ENCODE assay signal across 18 mouse cellular contexts in genomic region chr5:30152007-30152406, GRCm38 (mm10). TPM values are rescaled to one million over a fixed set of nuclear protein-coding genes. Genes with fewer than 3 reads are reported as not detected.
DNase-seq lines count a peak whose midpoint lies in the region; ATAC-seq and TF ChIP-seq lines count a peak whose summit lies in the region.
"Had no signal": no experiment of that assay in that cellular context is flagged by ENCODE, and none has a peak within 500 bp of the region (broad histone marks: within the 10 kb centered on the region; RNA-seq: fewer than 3 reads in every experiment).

No protein-coding gene starts in this region.

- H3K9ac ChIP-seq in forebrain, embryonic 14.5 days (ENCODE audit: low read length) = 0 out of 2 replicates have a peak overlapping the region, but pooled peaks have one; percentile 25
- no peak overlapping the region for H3K9ac ChIP-seq in liver, adult 2 months (ENCODE audit: low read depth, low read length)
- no peak overlapping the region for H3K9ac ChIP-seq in liver, embryonic 15.5 days

- H3K4me2 ChIP-seq in forebrain, embryonic 14.5 days (ENCODE audit: low read length) = no peak overlapping the region
- 0 out of 2 replicates have a peak overlapping the region, but pooled peaks have one; percentile 25 for H3K4me2 ChIP-seq in liver, embryonic 15.5 days

- WGBS in forebrain, embryonic 14.5 days = 32% methylated on average over 4 of the region's 4 CpGs
- whole genome bisulfite sequencing in forebrain, embryonic 10.5 days = 65% methylated on average over 4 of the region's 4 CpGs
- WGBS in liver, adult 2 months = 9% methylated on average over 4 of the region's 4 CpGs
- 71% methylated on average over 4 of the region's 4 CpGs for WGBS in liver, embryonic 15.5 days (ENCODE audit: insufficient replicate concordance)
- whole genome bisulfite sequencing in cerebellum, adult 2 months = 53% methylated on average over 4 of the region's 4 CpGs

- peaks cover under 1% of the 10 kb centered on the region for H3K36me3 ChIP-seq in forebrain, embryonic 14.5 days (ENCODE audit: control insufficient read depth, insufficient read depth, low read length)
- H3K36me3 ChIP-seq in forebrain, embryonic 10.5 days (replicated peaks) = peaks cover 3% of the 10 kb centered on the region; the same call in 1 of the 2 replicates
- peaks cover 6% of the 10 kb centered on the region for H3K36me3 ChIP-seq in liver, adult 2 months (ENCODE audit: control insufficient read depth, insufficient read depth, low read length)
- peaks cover 14% of the 10 kb centered on the region for H3K36me3 ChIP-seq in liver, embryonic 15.5 days (replicated peaks)

- no peaks in the 10 kb centered on the region for H3K27me3 ChIP-seq in forebrain, embryonic 14.5 days (replicated peaks; ENCODE audit: control insufficient read depth, insufficient read depth, low read length)
- H3K27me3 ChIP-seq in forebrain, embryonic 10.5 days (ENCODE audit: poor library complexity, severe bottlenecking) = no peaks in the 10 kb centered on the region
- H3K27me3 ChIP-seq in liver, adult 2 months (ENCODE audit: control insufficient read depth, insufficient read depth, low read length) = no peaks in the 10 kb centered on the region
- H3K27me3 ChIP-seq in liver, embryonic 15.5 days = no peaks in the 10 kb centered on the region
- H3K27me3 ChIP-seq in cerebellum, adult 2 months (ENCODE audit: control insufficient read depth, insufficient read depth, low read length) = no peaks in the 10 kb centered on the region

- no peaks in the 10 kb centered on the region for H3K9me3 ChIP-seq in forebrain, embryonic 14.5 days (replicated peaks; ENCODE audit: control insufficient read depth, low read length)
- H3K9me3 ChIP-seq in forebrain, embryonic 10.5 days = no peaks in the 10 kb centered on the region
- H3K9me3 ChIP-seq in liver, embryonic 15.5 days (replicated peaks) = no peaks in the 10 kb centered on the region

- no peak for TF ChIP-seq CTCF in liver, adult 2 months (IDR thresholded peaks at IDR 0.05; ENCODE audit: low read depth, low read length)
- TF ChIP-seq CTCF in layer of hippocampus, adult 2 months (conservative IDR thresholded peaks at IDR 0.05) = no peak
- no peak for TF ChIP-seq CTCF in cerebellum, adult 2 months (IDR thresholded peaks at IDR 0.05; ENCODE audit: borderline replicate concordance, insufficient read depth, low read depth, low read length)

- no peak overlapping the region for H3K4me3 ChIP-seq in forebrain, embryonic 14.5 days (ENCODE audit: low read depth, low read length)
- H3K4me3 ChIP-seq in forebrain, embryonic 10.5 days = no peak overlapping the region
- H3K4me3 ChIP-seq in liver, adult 2 months (ENCODE audit: insufficient read depth, low read depth, low read length) = peak overlapping the region; percentile 33; the same call in 1 of the 2 replicates
- peak overlapping the region; percentile 1; the same call in 1 of the 2 replicates for H3K4me3 ChIP-seq in liver, embryonic 15.5 days (replicated peaks)
- no peak overlapping the region for H3K4me3 ChIP-seq in layer of hippocampus, adult 2 months
- H3K4me3 ChIP-seq in cerebellum, adult 2 months (replicated peaks; ENCODE audit: insufficient read depth, low read depth, low read length) = no peak overlapping the region

- DNase-seq in forebrain, embryonic 14.5 days (ENCODE audit: low spot score) = no peak
- DNase-seq in forebrain, embryonic 10.5 days (ENCODE audit: extremely low spot score, low spot score) = no peak
- DNase-seq in liver, adult 2 months (ENCODE audit: extremely low read depth, low read depth, low spot score) = peak; percentile 93
- DNase-seq in liver = no peak
- DNase-seq in heart, postnatal 4 days = peak; percentile 49
- no peak for DNase-seq in layer of hippocampus, adult 2 months (ENCODE audit: low spot score in 2 of 2)
- no peak for DNase-seq in cerebellum, adult 2 months
- DNase-seq: B cell, adult 2 months; cerebellum, adult 11-12 months; embryo, embryonic 11 days; gastrocnemius, postnatal 14 days; lung, postnatal 14 days; midbrain, embryonic 14.5 days had no signal

- no peak for TF ChIP-seq POLR2A in liver, adult 2 months (IDR thresholded peaks at IDR 0.05; ENCODE audit: extremely low read depth, insufficient read depth, low read length)
- no peak for TF ChIP-seq POLR2A in cerebellum, adult 2 months (IDR thresholded peaks at IDR 0.05; ENCODE audit: borderline replicate concordance, insufficient read depth, low read length)

- peaks cover 24% of the 10 kb centered on the region; the same call in 1 of the 2 replicates for H3K79me2 ChIP-seq in liver, adult 2 months (ENCODE audit: control insufficient read depth, insufficient read depth, low read length)

- H3K27ac ChIP-seq in forebrain, embryonic 14.5 days (ENCODE audit: low read depth, low read length) = no peak overlapping the region
- no peak overlapping the region for H3K27ac ChIP-seq in forebrain, embryonic 10.5 days
- peak overlapping the region; percentile 79 for H3K27ac ChIP-seq in liver, adult 2 months (replicated peaks; ENCODE audit: insufficient read depth, low read depth, low read length)
- 0 out of 2 replicates have a peak overlapping the region, but pooled peaks have one; percentile 11 for H3K27ac ChIP-seq in liver, embryonic 15.5 days (replicated peaks)
- H3K27ac ChIP-seq in layer of hippocampus, adult 2 months = no peak overlapping the region
- H3K27ac ChIP-seq in cerebellum, adult 2 months (ENCODE audit: insufficient read depth, low read length) = no peak overlapping the region

- no peak for ATAC-seq in forebrain, embryonic 14.5 days
- ATAC-seq in liver, embryonic 15.5 days (ENCODE audit: insufficient read depth) = no peak

- H3K4me1 ChIP-seq in forebrain, embryonic 14.5 days (ENCODE audit: control insufficient read depth, insufficient read depth, low read length) = peaks cover 13% of the 10 kb centered on the region
- peaks cover 35% of the 10 kb centered on the region for H3K4me1 ChIP-seq in forebrain, embryonic 10.5 days
- H3K4me1 ChIP-seq in liver, adult 2 months (ENCODE audit: control insufficient read depth, insufficient read depth, low read length) = peaks cover 17% of the 10 kb centered on the region
- H3K4me1 ChIP-seq in liver, embryonic 15.5 days (replicated peaks) = peaks cover 26% of the 10 kb centered on the region
- no peaks in the 10 kb centered on the region; the same call in 1 of the 2 replicates for H3K4me1 ChIP-seq in cerebellum, adult 2 months (ENCODE audit: control insufficient read depth, insufficient read depth, low read length)

RNA-seq across cellular contexts. Expression of gene Hadha, which starts 3.0 kb away (rescaled TPM):
- polyA plus RNA-seq in forebrain, embryonic 14.5 days (2014; fragmentation: Nextera tagmentation; extraction: Ambion mirVana) = 64.9 and 65.8 TPM in 2 replicates
- 104 and 109 TPM in 2 replicates for polyA plus RNA-seq in forebrain, embryonic 10.5 days (2016; fragmentation: Nextera tagmentation; extraction: Ambion mirVana)
- 218 and 239 TPM in 2 replicates for total RNA-seq in liver, adult 2 months (2014; rRNA removed)
- 106 and 124 TPM in 2 replicates for polyA plus RNA-seq in liver, adult 2 months (2012; rRNA removed)
- total RNA-seq in heart, postnatal 4 days (2021) = 1,000 to 10,000 TPM; 1,073 to 1,141 TPM
- polyA plus RNA-seq in liver, embryonic 15.5 days (2015; fragmentation: Nextera tagmentation; extraction: Ambion mirVana) = 101 and 105 TPM in 2 replicates
- 10 to 100 TPM; 77.8 to 80.9 TPM for total RNA-seq in layer of hippocampus, adult 2 months (2021)
- 88.2 and 89.6 TPM in 2 replicates for polyA plus RNA-seq in cerebellum, adult 2 months (2012; rRNA removed)

RNA-seq across cellular contexts. Expression of gene Hadhb, which starts 3.0 kb away (rescaled TPM):
- polyA plus RNA-seq in forebrain, embryonic 14.5 days (2014; fragmentation: Nextera tagmentation; extraction: Ambion mirVana) = 75.6 and 80.9 TPM in 2 replicates
- polyA plus RNA-seq in forebrain, embryonic 10.5 days (2016; fragmentation: Nextera tagmentation; extraction: Ambion mirVana) = 111 and 112 TPM in 2 replicates
- total RNA-seq in liver, adult 2 months (2014; rRNA removed) = 252 and 270 TPM in 2 replicates
- polyA plus RNA-seq in liver, adult 2 months (2012; rRNA removed) = 137 and 138 TPM in 2 replicates
- 1,000 to 10,000 TPM; 1,045 to 1,083 TPM for total RNA-seq in heart, postnatal 4 days (2021)
- polyA plus RNA-seq in liver, embryonic 15.5 days (2015; fragmentation: Nextera tagmentation; extraction: Ambion mirVana) = 140 and 154 TPM in 2 replicates
- 10 to 100 TPM; 88.4 to 93.2 TPM for total RNA-seq in layer of hippocampus, adult 2 months (2021)
- polyA plus RNA-seq in cerebellum, adult 2 months (2012; rRNA removed) = 129 and 148 TPM in 2 replicates

RNA-seq across cellular contexts. Expression of gene 3110082J24Rik, which starts 46.1 kb away (rescaled TPM):
- 4.6 and 7.1 TPM in 2 replicates for polyA plus RNA-seq in forebrain, embryonic 14.5 days (2014; fragmentation: Nextera tagmentation; extraction: Ambion mirVana)
- polyA plus RNA-seq in forebrain, embryonic 10.5 days (2016; fragmentation: Nextera tagmentation; extraction: Ambion mirVana) = 1.1 and 1.3 TPM in 2 replicates
- not detected in 2 replicates for total RNA-seq in liver, adult 2 months (2014; rRNA removed)
- polyA plus RNA-seq in liver, adult 2 months (2012; rRNA removed) = not detected in 2 replicates
- not detected for total RNA-seq in heart, postnatal 4 days (2021)
- polyA plus RNA-seq in liver, embryonic 15.5 days (2015; fragmentation: Nextera tagmentation; extraction: Ambion mirVana) = not detected in 2 replicates
- 1 to 10 TPM; 2.0 to 2.6 TPM for total RNA-seq in layer of hippocampus, adult 2 months (2021)
- polyA plus RNA-seq in cerebellum, adult 2 months (2012; rRNA removed) = 7.0 and 7.6 TPM in 2 replicates
- total RNA-seq: gastrocnemius, postnatal 14 days; MEL had no signal
- polyA plus RNA-seq: intestine, embryonic 14.5 days had no signal

RNA-seq across cellular contexts. Expression of gene Garem2, which starts 47.0 kb away (rescaled TPM):
- 11.3 and 12.7 TPM in 2 replicates for polyA plus RNA-seq in forebrain, embryonic 14.5 days (2014; fragmentation: Nextera tagmentation; extraction: Ambion mirVana)
- 2.9 and 3.3 TPM in 2 replicates for polyA plus RNA-seq in forebrain, embryonic 10.5 days (2016; fragmentation: Nextera tagmentation; extraction: Ambion mirVana)
- not detected in 2 replicates for total RNA-seq in liver, adult 2 months (2014; rRNA removed)
- not detected in 2 replicates for polyA plus RNA-seq in liver, adult 2 months (2012; rRNA removed)
- under 1 TPM; 0.27 to 0.45 TPM for total RNA-seq in heart, postnatal 4 days (2021)
- 0.02 TPM in 1 of 2 replicates, not detected in the other for polyA plus RNA-seq in liver, embryonic 15.5 days (2015; fragmentation: Nextera tagmentation; extraction: Ambion mirVana)
- total RNA-seq in layer of hippocampus, adult 2 months (2021) = 10 to 100 TPM; 12.7 to 12.9 TPM
- 23.7 and 25.6 TPM in 2 replicates for polyA plus RNA-seq in cerebellum, adult 2 months (2012; rRNA removed)

RNA-seq across cellular contexts. Expression of gene Adgrf3, which starts 53.5 kb away (rescaled TPM):
- not detected in 2 replicates for polyA plus RNA-seq in forebrain, embryonic 14.5 days (2014; fragmentation: Nextera tagmentation; extraction: Ambion mirVana)
- polyA plus RNA-seq in forebrain, embryonic 10.5 days (2016; fragmentation: Nextera tagmentation; extraction: Ambion mirVana) = not detected in 2 replicates
- total RNA-seq in liver, adult 2 months (2014; rRNA removed) = not detected in 2 replicates
- polyA plus RNA-seq in liver, adult 2 months (2012; rRNA removed) = not detected in 2 replicates
- total RNA-seq in heart, postnatal 4 days (2021) = under 1 TPM; 0.21 to 0.45 TPM
- polyA plus RNA-seq in liver, embryonic 15.5 days (2015; fragmentation: Nextera tagmentation; extraction: Ambion mirVana) = not detected in 2 replicates
- total RNA-seq in layer of hippocampus, adult 2 months (2021) = not detected
- not detected in 2 replicates for polyA plus RNA-seq in cerebellum, adult 2 months (2012; rRNA removed)
- total RNA-seq: gastrocnemius, postnatal 14 days; left cerebral cortex, postnatal 36 days had no signal
- polyA plus RNA-seq: midbrain, embryonic 14.5 days; neural tube, embryonic 14.5 days had no signal

Comparison
In these comparisons a context has a peak if more than half of its experiments do, and no peak if none do; other contexts are left out.
1. DNase-seq: peak in liver, adult 2 months (single experiment) and heart, postnatal 4 days (single experiment); none in forebrain, embryonic 14.5 days (single experiment), forebrain, embryonic 10.5 days (single experiment), liver (single experiment), layer of hippocampus, adult 2 months (0 of 2) and cerebellum, adult 2 months (0 of 2).
2. H3K27ac ChIP-seq: peak in liver, adult 2 months (single experiment) and liver, embryonic 15.5 days (single experiment); none in forebrain, embryonic 14.5 days (single experiment), forebrain, embryonic 10.5 days (single experiment), layer of hippocampus, adult 2 months (single experiment) and cerebellum, adult 2 months (single experiment).
3. H3K4me3 ChIP-seq: peak in liver, adult 2 months (single experiment) and liver, embryonic 15.5 days (single experiment); none in forebrain, embryonic 14.5 days (single experiment), forebrain, embryonic 10.5 days (single experiment), layer of hippocampus, adult 2 months (single experiment) and cerebellum, adult 2 months (single experiment).